Mouse (Mus musculus): Measurements from ENCODE around the gene Nsmce4a. TPM values are rescaled to one million over a fixed set of nuclear protein-coding genes. Genes with fewer than 3 reads are reported as not detected.

Nsmce4a gene
- total RNA-seq, 2 experiments from 2014 or later, result 36.3 to 36.6 TPM

- no peak for DNase-seq (ENCODE audit: extremely low spot score in 1 of 2, low spot score in 1 of 2)
Observed at GRCm38 (mm10) chr7:130578607-130579006, 5.7 kb upstream of the Nsmce4a start.

- no peak for DNase-seq (ENCODE audit: extremely low spot score in 1 of 2, low spot score in 1 of 2)
Observed at GRCm38 (mm10) chr7:130578066-130578465, 5.1 kb upstream of the Nsmce4a start.

- no peak for DNase-seq (ENCODE audit: extremely low spot score in 1 of 2, low spot score in 1 of 2)
Observed at GRCm38 (mm10) chr7:130577388-130578003, 4.6 kb upstream of the Nsmce4a start, which contains the start of gene Tacc2. Tacc2 (plus strand) TSS chr7:130577438.

- no peak for DNase-seq (ENCODE audit: extremely low spot score in 1 of 2, low spot score in 1 of 2)
Observed at GRCm38 (mm10) chr7:130576981-130577380, 4.1 kb upstream of the Nsmce4a start.

- DNase-seq (ENCODE audit: extremely low spot score in 1 of 2, low spot score in 1 of 2), result no peak
Observed at GRCm38 (mm10) chr7:130574211-130574991, 1.5 kb upstream of the Nsmce4a start.

- DNase-seq (ENCODE audit: extremely low spot score in 1 of 2, low spot score in 1 of 2), result no peak
Observed at GRCm38 (mm10) chr7:130573746-130574145, 828 bp upstream of the Nsmce4a start.

- no peak for DNase-seq (ENCODE audit: extremely low spot score in 1 of 2, low spot score in 1 of 2)
Observed at GRCm38 (mm10) chr7:130570472-130570871, 2.4 kb downstream of the Nsmce4a start.

GRCm38 (mm10) chr7:130568783-130569436 lies 4.0 kb downstream of the Nsmce4a start:
- no peak for DNase-seq (ENCODE audit: extremely low spot score in 1 of 2, low spot score in 1 of 2)

- no peak for DNase-seq (ENCODE audit: extremely low spot score in 1 of 2, low spot score in 1 of 2)
Observed at GRCm38 (mm10) chr7:130564596-130564995, 8.3 kb downstream of the Nsmce4a start.

GRCm38 (mm10) chr7:130563880-130564279 lies 9.0 kb downstream of the Nsmce4a start:
- DNase-seq (ENCODE audit: extremely low spot score in 1 of 2, low spot score in 1 of 2), result no peak

- DNase-seq (ENCODE audit: extremely low spot score in 1 of 2, low spot score in 1 of 2), result no peak
Observed at GRCm38 (mm10) chr7:130563276-130563675, 9.6 kb downstream of the Nsmce4a start.

GRCm38 (mm10) chr7:130560933-130561332 lies 12.0 kb downstream of the Nsmce4a start:
- no peak for DNase-seq (ENCODE audit: extremely low spot score in 1 of 2, low spot score in 1 of 2)

- DNase-seq (ENCODE audit: extremely low spot score in 1 of 2, low spot score in 1 of 2), result no peak
Observed at GRCm38 (mm10) chr7:130558592-130558991, 14.3 kb downstream of the Nsmce4a start.

- DNase-seq (ENCODE audit: extremely low spot score in 1 of 2, low spot score in 1 of 2), result no peak
Observed at GRCm38 (mm10) chr7:130555597-130555996, 17.3 kb downstream of the Nsmce4a start.

- DNase-seq (ENCODE audit: extremely low spot score in 1 of 2, low spot score in 1 of 2), result no peak
Observed at GRCm38 (mm10) chr7:130553321-130553720, 19.6 kb downstream of the Nsmce4a start.

GRCm38 (mm10) chr7:130552780-130553179 lies 20.1 kb downstream of the Nsmce4a start:
- DNase-seq (ENCODE audit: extremely low spot score in 1 of 2, low spot score in 1 of 2), result no peak

GRCm38 (mm10) chr7:130547635-130548175 lies 25.2 kb downstream of the Nsmce4a start:
- DNase-seq (ENCODE audit: extremely low spot score in 1 of 2, low spot score in 1 of 2), result no peak

- peak; percentile 86 to 89 for DNase-seq (ENCODE audit: extremely low spot score in 1 of 2, low spot score in 1 of 2)
Observed at GRCm38 (mm10) chr7:130546791-130547484, 26.0 kb downstream of the Nsmce4a start.

- no peak for DNase-seq (ENCODE audit: extremely low spot score in 1 of 2, low spot score in 1 of 2)
Observed at GRCm38 (mm10) chr7:130546421-130546790, 26.5 kb downstream of the Nsmce4a start.

GRCm38 (mm10) chr7:130545893-130546292 lies 27.0 kb downstream of the Nsmce4a start:
- no peak for DNase-seq (ENCODE audit: extremely low spot score in 1 of 2, low spot score in 1 of 2)
